Mouse (Mus musculus) lung, postnatal 14 days (tissue): ENCODE measurements at regions not wholly inside any gene's neighbourhood (a gene's known extent, or its start where the extent isn't known, plus 50 kb on each side); places are given as distances from the start of the nearest gene placed in this dataset.

ENCODE experiments used
- DNase-seq: peaks from one replicate; pipeline ENCODE4 v3.0.0; 2021

DNA sequence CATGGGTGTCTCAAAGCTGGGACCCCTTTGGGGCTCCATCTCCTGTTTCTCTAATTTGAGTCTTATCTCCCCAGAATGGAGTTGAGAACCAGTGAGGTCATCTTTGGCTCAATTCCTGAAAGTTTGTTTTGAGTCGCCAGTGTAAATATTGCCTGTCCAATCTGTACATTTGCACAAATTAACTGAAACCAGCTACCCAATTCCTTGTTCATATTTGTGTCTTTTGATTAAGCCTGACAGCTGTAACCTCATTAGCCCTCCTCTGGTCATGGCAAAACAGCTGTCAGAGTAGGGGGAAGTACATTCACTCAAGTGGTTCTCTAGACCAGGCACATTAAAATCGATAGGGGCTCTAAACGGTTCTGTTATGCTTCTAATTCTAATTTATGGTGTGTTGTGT lies 177.0 kb downstream of the Rps12 start:
- DNase-seq: no peak

- no peak for DNase-seq
Measured at GRCm38 (mm10) chr10:23609270-23609914, 177.7 kb downstream of the Rps12 start.

DNA sequence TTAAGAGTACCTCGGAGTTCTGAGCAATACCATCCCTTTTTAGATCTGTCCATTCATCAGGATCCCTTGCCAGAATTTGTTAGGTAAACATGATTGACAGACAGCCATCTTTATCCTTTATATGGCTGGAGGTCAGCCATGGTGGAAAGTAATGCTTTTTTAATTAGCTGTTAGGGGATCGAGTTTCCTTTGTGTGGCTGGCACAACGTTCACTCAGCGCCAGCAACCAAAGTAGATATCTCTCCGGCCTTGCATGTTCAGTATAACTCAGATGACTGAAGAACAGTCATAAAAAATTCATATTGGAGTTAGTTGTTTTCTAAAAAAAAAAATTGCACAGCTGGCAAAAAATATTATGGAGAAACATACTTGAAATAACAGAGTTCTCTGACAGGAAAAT lies 186.4 kb downstream of the Rps12 start:
- DNase-seq: no peak

DNA sequence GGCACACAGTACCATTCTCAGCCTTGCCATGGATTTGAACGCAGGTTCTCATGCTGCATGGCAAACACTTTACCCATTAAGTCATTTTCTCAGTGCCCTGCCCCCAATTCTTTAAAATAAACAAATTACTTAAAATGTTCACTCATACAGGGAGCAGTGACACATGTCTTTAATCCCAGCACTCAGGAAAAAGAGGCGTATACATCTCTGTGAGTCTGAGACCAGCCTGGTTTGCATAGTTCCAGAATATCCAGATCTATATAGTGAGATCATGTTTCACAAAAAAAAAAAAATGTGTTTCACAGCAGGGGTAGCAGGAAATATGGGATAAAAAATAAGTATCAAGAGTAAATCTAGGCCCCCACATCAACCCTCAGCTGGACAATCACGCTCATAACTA lies 191.5 kb downstream of the Rps12 start:
- no peak for DNase-seq

DNA sequence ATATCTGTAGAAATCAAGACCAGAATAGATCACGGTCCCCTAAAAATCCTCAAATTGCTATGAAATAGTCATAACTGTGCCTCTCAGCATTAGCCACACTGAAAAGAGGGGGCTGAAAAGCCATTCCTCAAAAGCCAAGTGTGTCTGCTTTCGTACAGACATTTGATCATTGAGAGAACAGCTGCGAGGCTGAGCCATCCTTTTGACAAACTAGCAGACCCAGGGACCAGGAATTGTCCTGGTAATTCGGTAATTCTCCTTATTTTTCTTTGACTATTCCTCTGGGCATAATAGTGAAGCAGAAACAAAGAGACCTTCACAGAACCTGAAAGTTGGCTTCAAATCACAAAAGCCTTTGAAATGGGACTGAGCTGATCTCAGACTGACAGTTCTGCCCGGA lies 206.8 kb downstream of the Rps12 start:
- no peak for DNase-seq

- DNase-seq: no peak
Measured at GRCm38 (mm10) chr10:23571013-23571412, 216.1 kb downstream of the Rps12 start.

- DNase-seq: no peak
Measured at GRCm38 (mm10) chr10:23569386-23569785, 217.7 kb downstream of the Rps12 start.

GRCm38 (mm10) chr10:23562273-23562885 lies 211.8 kb upstream of the Eya4 start:
- no peak for DNase-seq

DNA sequence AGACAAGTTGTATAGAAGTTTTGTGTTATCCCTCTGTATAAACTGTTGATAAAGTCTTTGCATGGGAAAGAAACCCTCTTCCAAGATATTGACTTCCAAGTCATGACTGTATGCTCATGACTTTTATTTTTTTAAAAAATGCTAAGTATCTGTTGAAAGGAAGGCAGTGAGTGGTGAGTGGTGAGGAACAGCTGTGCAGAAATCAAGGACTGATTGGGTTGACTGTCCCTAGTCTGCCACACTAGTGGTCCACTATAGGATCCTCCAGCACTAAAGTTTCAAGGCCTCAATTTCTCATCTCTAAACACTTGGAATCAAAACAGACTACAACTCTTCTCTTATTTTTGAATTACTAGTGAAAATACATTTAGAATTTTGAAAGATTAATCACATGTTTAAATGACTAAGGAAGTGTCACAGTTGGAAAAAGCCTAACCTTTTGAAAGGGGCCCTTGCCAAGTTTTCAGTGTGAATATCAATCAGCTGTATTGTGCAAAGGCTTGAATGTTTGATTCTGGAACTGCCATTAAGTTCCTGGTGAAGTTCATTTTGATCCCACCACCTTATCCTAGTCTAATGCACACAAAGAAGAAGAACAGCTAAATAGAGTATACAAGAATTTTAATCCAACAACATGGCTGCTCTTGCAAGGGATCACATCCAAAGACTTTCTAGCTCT lies 209.5 kb upstream of the Eya4 start:
- DNase-seq: peak; percentile 26

DNA sequence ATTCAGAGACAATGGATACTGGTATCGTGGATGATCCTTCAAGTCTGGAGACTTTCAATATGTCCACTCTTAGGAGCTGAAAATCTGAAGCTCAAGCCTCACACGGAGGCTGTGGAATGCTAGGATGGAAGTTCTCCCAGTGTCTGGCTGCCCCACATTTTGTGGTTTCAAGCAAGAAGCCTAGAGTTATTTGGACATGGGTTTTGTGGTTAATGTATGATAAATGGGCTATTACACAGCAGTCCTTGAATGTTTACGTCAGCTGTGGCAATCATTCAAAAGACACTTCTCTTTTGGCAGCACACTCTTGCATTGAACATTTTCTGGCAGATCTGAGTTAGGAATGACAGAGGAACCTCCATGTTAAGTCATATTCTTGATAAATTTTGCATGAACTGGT lies 207.2 kb upstream of the Eya4 start:
- DNase-seq: no peak

- no peak for DNase-seq
Measured at GRCm38 (mm10) chr10:23549207-23549606, 198.6 kb upstream of the Eya4 start.

DNA sequence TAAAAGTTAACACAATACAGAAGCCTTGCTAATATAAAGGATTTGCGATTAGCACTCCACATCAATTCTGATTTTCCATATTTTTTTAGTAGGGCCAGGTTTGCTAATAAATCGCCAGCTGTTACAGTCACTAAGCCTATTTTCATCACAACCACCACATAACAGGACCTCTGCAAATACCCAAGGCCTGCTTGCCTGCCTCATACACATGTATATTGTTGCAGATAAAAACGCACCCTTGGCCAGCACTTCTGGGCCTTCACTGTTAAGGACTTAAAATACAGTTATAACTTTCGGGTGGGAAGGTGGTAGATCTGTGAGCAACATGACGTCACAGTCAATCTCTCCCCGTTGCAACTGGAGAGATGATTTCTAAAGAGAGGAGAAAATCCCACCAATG lies 197.7 kb upstream of the Eya4 start:
- no peak for DNase-seq

GRCm38 (mm10) chr10:23542712-23543111 lies 192.1 kb upstream of the Eya4 start:
- no peak for DNase-seq

- DNase-seq: no peak
Measured at GRCm38 (mm10) chr10:23541914-23542313, 191.3 kb upstream of the Eya4 start.

DNA sequence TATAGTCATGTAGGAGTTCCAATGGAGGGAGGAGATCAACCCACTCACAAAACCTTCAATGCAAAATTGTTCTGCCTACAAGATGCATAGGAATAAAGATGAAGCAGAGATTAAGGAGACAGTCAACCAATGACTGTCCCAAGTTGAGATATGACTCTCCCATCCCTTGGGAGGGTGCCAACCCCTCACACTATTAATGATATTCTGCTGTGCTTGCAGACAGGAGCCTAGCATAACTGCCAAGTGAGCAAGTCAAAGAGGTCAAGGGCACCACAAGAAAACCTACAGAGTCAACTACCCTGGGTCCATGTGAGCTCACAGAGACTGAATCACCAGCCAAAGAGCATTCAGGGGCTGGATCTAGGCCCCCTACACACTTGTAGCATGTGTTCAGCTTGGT lies 184.1 kb upstream of the Eya4 start:
- no peak for DNase-seq

DNA sequence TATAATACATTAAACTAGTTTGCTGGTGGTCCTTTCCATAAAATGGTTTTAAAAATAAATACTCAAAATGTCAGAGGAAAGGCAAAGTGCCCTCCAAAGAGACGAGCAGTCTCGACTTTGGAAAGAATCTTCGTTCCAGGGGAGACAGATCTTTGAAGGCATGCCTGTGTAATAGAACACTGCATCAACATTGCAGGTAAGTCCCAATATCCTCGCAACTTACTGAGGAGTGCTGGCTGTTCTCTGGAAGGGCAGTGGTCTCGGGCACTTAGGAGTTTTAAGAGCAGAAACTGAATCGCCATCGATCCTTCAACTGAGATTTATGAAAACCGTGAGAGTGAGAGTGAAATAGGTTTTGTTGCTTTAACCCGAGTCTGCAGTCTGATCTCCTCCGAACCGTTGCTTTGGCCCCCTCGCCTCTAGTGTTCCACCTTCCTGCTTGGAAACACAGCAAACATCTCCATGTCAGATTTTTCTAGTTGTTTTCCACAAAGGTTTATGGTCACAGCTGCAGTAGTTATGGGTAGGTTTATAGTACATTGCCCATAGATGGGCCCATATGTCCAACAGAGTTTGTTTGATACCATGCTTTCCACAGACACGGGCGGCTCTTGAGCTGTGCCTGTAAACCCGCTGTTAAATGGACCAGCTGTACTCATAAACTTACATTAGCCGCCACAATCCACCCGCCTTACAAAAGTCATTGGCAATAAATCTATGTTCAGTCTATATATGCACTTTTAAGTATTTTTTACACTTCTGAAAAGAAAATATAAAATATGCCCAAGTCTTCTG lies 181.6 kb upstream of the Eya4 start:
- no peak for DNase-seq

DNA sequence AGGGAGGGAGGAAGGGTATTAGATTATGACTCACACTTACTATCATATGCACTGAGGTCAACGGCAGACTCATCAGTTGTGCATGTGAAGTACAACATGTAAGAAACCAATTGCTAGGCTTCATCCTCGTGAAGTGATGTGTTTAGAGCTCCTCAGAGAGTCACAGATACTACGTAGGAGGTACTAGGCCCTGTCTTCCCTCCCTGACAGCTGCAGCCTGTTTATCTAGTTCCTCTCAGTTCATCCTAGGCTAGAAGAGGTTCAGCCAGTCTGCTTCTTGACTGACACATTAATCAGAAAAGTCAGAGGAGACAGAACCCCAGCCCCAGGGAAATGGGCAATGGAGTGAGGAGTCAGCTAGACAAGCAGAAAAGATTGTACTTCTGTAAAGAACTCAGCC lies 180.1 kb upstream of the Eya4 start:
- DNase-seq: no peak

- no peak for DNase-seq
Measured at GRCm38 (mm10) chr10:23526796-23527195, 176.2 kb upstream of the Eya4 start.

- DNase-seq: no peak
Measured at GRCm38 (mm10) chr10:23522664-23523063, 172.1 kb upstream of the Eya4 start.

DNA sequence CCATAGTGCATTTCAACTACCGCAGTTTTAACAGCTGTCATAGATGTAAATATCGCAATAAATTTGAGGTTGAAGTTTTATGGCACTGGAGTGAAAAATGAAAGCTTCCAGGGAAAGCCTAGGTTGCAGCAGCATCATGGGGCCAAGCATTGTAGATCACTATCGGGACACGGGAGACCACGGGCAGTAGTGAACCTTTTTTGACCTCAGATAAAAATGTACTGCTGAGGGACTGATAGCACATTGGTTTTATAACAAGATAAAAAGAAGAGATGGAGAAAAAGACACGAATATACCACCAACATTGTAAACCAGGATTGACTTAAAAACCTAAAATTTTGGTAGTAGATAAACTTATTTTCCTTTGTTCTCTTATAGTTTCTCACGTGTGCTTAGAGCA lies 143.1 kb upstream of the Eya4 start:
- no peak for DNase-seq

DNA sequence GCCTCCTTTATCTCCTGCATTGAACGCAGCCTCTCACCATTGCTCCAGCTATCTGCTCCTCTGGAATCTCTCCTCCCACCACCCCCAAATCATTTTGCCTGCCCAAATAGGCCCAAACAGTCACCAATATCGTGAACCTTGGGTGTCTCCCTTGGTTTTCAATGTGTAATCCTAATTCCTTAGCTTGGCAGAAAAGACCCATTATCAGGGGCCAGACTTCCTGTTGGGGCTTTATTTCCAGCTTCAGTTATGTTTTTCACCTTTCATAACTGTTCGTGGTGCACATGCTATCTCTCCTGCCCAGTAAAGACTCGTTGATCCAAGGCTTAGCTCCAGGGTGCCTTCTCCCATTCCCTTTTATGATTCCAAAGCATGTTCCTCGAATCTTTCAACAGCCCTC lies 142.4 kb upstream of the Eya4 start:
- no peak for DNase-seq

- DNase-seq: no peak
Measured at GRCm38 (mm10) chr10:23488996-23489395, 138.4 kb upstream of the Eya4 start.

DNA sequence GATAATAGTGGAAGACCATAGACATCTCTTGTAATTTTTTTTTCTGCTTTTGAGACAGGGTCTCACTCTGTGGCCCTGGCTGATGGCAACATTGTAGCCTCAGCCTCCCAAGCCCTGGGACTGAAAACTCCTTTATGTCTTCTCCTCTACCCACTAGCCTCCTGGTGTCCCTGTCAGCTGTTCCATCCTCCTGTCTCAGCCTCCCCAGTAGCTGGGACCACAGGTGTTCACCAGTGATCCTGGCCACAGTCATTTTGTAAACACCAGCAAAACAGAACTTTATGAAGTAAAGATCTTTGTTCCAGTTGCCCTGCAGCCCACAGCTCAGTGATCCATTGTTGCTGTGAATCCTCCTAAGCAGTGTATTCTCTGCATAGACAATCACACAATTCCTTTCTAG lies 129.9 kb upstream of the Eya4 start:
- no peak for DNase-seq

DNA sequence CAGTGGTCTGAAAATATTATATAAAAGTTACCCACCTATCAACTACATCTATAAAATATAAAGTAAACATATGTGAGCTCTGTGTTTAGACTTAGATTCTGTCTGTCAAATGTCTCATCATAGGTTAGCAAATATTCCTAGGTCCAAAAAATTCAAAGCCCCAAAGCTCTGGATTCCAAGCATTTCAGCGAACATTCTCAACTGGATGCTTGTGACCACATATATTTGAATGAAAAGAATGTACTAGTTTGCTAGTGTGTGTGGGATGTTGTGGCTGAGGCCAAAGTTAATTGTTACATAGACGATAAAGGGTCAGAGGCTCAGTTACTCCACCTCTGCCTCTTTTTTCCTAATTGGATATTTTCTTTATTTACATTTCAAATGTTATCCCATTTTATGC lies 128.3 kb upstream of the Eya4 start:
- no peak for DNase-seq
